Mouse (Mus musculus) WW6 (cell line): Measurements from ENCODE around the gene Tmprss11a.

Experiments
- DNase-seq: peaks from one replicate; pipeline ENCODE4 v3.0.0-alpha.2; 2013; ENCODE audit warnings: low read depth, low spot score

Gene Tmprss11a

DNA sequence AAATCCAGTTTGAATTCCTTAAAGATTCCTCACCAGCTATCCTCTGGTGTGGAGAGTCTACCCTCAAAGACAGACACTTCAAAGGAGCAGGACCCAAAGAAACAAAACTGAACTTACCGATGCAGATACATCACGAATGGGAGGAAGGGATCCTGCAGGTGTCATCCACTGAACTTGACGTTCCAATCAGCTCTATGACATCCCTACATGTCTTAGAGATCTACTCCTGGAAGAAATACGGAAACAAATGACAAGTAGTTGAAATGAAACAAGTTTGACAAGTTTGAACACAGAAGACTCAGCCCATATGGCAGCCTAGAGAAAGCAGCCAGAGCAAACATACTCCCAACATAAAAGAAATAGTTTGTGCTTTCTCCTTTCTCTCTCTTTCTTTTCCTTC lies at the start of gene Tmprss11a:
Gene Tmprss11a, minus strand, starts transcription at position 101 of the 400 bp plus-strand sequence.
- no peak for DNase-seq

DNA sequence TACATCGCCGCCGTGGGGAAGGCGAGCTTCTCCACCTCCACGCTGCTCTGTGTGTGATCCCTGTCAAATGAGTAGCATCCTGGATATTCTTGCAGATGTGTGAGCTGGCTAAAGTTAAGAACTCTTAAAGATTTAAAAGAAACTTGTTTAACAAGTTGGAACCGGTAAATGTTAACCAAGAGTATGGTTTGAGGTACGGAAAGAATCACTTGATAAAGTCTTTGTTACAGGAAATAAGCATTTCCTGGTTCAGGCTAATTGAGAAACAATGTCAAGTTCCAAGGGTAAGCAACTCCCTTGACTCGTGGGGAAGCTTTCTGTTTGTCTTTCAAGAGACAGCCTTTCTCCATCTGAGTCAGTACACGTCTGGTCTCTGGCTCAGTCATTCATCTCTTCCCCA lies 49.7 kb upstream of the Tmprss11a start, which contains the start of gene Tmprss11g:
Gene Tmprss11g, minus strand, starts transcription at position 101 of the 400 bp plus-strand sequence.
- no peak for DNase-seq

DNA sequence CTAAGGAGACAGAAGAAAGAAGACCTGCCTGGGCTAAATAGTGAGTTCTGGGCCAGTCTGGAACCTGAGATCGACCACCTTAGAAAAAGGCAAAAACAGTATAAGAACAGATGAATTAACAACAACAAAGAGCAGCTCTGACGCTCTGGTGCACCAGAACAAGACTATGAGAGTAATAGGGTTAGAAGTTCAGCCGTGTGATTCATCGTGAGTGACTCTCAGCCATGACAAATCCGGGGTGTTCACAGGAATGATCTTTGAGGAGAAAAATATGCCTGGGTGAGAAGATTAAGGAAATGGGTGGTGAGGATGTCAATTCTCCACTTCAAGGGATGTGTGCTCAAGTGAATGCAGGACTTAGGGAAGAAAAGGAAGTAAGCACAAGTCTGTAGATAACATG lies 42.7 kb upstream of the Tmprss11a start:
- no peak for DNase-seq

DNA sequence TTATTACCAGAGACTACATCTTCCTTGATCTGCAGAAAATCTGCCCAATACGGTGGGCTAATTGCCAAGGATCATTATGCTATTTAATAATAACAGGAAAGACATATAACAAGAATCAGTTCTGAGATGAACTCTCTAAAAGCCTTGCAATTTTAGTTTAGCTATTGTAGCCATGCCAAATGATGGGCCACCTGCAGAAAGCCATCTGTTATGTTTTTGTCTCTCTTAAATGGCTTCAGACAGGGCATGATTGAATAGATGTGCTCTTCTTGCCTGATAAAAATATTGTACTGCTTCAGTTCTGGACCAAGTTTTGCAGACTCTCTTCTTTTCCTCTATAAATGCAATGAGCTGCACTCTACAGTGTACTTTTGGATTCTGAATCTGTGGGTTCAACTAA lies 24.7 kb upstream of the Tmprss11a start:
- DNase-seq = no peak

DNA sequence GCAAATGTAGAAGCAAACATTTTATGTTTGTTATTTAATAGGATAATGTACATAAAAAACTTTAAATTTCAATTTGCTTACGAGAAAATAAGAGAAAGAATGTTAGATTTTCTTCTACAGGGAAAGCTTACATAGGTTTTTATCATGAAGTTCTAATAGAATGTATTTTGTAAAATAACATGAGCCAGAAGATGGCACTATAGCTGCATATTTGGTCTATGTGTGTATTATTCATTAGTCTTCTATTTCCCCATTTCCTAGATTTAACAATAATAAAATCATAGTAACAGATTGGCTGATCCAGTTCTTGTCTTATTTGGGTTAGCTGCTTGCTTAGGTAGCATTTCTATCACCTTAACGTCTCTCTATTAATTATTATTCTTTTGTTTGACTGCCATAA lies 13.8 kb upstream of the Tmprss11a start:
- no peak for DNase-seq

DNA sequence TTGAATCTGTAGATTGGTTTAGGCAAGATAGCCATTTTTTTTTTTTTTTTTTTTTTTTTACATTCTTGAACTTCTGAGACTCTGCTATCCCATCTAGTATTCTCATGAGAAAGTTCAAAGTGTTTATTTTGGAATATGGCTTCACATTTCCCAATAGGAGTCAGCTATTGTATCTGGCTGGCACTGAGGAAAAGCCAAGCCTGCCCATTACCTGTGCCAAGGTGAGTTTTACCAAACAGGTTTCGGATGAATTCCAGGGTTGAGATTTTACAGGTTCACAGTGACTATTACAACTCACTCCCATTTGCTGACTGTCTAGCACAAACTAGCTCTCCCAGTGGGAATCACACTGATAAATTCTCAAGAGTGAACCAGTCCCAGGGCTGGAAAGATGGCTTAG lies 13.2 kb upstream of the Tmprss11a start:
- no peak for DNase-seq

DNA sequence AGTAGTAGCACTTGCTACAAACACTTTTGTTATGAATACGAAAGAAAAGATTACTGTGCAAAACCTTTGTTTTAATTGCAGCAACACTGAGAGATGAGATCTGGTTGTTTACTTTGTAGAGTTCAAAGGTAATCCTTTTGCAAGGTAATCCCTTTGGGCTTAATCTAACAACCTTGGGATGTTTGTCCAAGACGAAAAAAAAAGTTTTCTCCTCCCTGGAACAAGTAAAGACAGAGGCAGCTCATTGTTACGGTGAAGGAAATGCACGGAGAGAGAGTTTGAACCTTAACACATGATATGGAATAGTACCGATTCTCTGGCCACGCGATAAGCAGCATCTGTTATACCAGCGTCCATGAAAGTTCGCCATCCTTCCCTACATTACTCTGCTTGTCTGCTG lies 5.1 kb upstream of the Tmprss11a start:
- DNase-seq = no peak

DNA sequence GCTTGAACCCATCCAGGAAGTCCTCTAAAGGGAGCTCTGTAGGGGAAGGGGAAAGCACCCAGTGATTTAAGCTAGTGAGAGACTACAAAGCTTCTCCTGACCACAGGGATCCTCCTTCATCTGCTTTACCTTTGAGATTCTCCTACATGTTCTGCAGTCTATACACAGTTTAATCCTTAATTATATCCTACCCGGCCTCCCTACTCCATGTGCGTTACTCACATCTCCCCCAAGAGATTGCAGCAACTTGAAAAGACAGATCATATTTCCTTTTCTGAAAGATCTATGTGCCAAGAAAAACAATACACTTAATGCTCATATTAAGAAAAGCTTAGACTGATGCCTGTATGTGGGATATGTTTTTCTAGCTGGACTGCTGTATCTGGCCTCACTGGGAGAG lies 29.5 kb downstream of the Tmprss11a start:
- no peak for DNase-seq

DNA sequence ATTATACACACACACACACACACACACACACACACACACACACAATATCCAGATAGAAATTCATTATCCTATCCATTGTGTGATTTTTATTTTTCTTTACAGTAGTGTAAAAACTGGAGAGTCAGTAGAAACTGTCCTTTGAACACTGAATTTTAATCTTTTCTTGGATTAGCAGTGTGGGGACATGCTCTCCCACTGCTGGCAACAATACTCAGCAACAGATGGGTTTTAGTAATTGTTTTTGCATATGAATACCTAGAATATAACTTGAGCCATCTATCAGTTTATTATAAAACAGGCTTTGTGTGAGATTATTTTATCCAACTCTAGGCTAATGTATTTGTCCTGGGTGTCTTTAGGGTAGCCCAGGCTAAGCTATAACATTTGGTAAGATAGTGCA lies 30.2 kb downstream of the Tmprss11a start:
- no peak for DNase-seq

DNA sequence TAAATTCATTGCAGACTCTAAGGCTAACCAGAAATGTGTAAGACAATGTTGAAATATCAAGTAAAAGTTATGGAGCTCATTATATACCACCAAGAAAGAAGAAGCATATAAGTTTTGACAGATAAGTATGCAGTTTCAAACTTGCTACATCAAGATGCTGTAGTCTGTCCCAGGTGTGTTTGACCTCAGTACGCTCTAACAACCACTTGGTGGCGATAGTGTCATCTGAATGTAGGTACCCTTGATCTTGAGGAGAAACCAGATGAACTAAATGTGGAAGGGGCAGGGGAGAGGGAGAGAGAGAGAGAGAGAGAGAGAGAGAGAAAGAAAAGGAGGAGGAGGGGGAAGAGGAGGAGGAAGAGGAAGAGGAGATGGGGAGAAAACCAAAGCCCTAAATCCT lies 36.1 kb downstream of the Tmprss11a start:
- DNase-seq = no peak

DNA sequence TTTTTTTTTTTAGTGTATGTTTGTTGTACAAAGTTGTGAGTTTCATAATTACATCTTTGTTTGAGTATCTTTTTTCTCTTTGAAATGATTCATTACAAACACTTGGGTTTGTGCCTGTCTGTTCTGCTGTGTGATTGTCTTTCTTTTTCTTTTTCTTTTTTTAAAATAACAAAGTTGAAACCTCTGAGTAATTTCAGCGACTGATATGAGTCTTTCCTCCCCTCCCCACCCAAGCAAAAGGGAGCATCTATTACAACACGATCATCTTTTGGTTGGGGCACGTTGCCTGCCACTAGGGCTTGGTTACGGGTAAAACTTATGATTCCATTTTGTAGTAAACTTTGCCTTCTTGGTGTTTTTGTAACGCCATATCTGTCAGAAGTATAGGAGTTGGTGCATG lies 37.7 kb downstream of the Tmprss11a start:
- DNase-seq = no peak

DNA sequence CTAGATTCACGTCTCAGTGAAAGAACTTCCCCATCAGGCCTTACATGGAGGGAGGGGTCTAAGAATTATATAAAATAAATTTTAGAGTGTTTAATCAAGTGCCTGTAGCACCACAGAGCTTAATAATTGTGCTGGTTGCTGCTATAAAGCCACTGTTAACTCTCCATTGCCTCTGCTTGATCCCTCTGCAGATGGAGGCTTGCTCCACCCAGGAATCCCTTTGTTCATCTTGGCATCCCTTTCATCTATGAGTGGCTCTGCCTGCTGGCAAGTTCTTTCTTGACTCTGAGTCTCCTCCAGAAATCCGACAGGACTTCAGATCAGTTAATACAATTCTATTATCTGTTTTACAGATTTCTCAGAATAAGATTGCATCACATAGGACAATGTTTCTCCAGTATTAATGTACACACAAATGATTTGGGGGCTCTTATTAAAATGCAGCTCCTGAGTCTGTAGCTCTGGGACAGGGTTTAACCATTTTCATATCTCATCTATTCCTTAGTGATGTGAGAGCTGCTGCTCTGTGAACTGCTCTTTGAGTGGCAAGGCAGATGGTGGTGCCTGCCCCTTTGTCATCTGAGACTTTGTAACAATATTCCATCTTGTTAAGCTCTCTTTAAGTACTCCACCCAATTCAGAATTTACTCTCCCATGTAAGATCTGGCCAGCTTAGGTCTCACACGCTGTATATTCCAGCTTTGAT lies 47.3 kb downstream of the Tmprss11a start:
- no peak for DNase-seq

DNA sequence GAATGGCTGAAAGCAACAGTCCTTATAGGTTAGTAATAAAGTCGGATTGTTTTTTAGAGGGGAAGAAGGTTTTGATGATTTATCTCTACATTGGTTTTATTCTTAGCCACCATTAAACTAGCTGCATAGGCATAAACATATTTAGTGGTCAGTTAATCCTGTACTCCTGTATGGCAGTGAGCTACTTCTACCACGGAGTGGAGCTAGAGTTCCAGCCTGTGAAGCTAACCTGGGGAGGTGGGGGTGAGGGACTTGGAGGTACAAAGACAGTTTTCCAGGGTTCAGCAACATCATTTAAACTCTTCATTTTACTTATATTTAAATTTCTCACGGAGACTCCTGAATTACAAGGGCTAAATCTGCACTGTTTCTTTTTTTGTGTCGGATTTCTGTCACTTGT lies 49.3 kb downstream of the Tmprss11a start:
- no peak for DNase-seq

DNA sequence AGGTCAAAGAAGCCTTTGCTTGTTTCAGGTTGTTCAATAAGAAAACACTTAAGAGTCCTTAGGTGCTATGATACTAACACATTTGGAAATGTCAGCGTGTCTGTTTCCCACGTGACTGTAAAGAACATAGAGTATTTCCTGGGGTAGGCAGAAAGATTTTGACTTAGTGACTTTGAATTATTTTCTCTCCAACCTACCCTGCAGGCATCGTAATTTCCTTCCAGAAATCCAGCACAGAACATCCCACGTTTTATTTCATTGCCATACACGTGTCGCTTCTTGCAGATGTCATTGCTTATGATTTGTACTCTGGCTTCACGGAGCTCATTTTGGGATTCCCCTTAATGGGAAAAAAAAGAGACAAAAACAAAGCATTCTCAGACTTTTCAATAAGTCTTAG lies 54.5 kb downstream of the Tmprss11a start:
- DNase-seq = no peak

DNA sequence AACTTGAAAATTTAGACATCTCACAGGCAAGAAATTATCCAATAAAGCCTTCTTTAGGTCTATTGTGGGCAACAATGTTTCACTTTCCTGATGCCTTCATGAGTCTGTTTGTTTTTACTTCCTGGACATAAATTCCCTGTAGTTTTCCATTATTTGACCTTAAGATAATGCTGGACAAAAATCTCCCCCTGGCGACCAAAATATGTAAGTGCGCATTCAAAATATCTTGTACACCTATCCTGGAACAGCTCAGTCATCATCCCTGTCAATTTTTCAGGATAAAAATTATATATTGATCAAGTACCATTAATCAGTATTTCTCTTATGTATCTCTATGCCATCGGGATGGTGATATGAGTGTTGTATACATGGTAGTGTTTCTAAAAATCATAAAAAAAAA lies 58.0 kb downstream of the Tmprss11a start:
- no peak for DNase-seq

DNA sequence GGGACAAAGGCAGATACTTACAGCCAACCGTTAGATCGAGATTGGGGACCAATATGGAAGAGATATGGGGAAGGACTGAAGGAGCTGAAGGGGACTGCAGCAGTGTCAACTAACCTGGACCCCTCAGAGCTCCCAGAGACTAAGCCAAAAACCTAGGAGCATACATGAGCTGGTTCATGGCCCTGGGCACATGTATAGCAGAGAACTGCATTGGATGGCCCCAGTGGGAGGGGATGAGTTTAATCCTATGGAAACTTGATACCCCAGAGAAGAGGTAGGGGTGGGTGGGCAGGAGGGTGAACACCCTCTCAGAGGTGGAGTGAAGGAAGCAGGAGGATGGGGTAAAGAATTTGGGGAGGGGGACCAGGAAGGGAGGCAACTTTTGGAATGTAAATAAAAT lies 60.8 kb downstream of the Tmprss11a start:
- DNase-seq = no peak

DNA sequence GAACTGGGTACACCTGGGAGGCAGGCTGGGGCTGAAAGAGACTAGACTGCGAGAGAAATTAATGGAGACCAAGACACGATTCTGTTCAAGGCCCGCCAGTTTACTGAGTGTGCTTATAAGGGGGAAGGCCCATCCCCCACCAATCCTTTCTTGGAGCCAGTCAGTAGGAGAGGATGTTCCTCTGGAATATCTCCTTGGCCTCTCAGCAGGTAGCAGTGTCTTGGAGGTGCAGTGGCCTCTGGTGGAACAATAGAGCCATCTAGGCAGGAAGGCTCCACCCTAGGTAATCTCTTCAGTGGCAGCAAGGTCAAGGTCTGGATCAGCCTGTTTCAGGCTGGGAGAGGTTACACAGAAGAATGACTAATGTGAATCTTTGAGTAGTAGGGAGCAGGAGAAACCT lies 61.6 kb downstream of the Tmprss11a start:
- peak; percentile 88 for DNase-seq

DNA sequence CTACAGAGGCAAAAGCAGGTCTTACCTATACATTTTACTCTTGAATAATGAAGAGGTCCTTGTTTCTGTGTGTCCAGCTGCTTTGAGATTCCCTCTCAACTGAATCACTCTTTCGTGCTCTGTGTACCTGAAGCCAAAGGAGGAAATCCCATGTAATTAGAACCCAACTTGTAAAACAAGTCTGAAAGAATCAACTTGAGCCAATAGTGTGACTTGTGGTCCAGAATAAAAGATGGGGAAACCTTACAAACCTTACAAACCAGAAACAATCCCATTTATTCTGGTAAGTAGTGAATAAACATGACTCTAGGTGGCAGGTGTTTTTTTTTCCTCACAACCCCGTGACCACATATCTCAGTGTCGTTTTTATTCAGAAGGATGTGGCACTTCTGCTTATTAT lies 95.5 kb downstream of the Tmprss11a start, which contains the start of gene Tmprss11d:
Gene Tmprss11d, minus strand, starts transcription at position 101 of the 400 bp plus-strand sequence.
- no peak for DNase-seq
